Mouse (Mus musculus) cerebellum, postnatal 25 days (tissue): ENCODE measurements around the gene Rnf149.

ENCODE experiments used
- DNase-seq, 2 experiments: peaks; one replicate each; pipeline ENCODE4 v3.0.0; 2021; ENCODE audit warnings: mixed read lengths in 2 of 2

Gene Rnf149

DNA sequence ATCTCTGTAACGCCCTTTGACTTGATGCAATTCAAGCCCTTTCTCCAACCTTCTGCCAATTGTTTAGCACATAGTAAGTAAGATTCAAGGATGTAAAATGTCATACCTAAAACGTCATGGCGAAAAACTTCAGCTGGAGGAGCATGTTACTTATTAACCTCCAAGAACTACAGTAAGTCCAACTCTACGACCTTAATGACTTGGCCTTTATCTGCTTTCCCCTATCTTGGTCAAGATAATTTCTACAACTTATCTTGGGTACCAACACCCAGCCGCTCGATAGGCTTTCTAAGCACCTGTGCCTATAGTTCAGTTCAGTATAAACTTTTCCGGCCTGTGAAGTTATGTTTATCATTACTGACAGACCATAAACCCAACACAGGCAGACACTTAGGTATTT is 3.3 kb downstream of the Rnf149 start:
- no peak for DNase-seq

- no peak for DNase-seq
Measured at GRCm38 (mm10) chr1:39571653-39572052, 5.6 kb downstream of the Rnf149 start.

DNA sequence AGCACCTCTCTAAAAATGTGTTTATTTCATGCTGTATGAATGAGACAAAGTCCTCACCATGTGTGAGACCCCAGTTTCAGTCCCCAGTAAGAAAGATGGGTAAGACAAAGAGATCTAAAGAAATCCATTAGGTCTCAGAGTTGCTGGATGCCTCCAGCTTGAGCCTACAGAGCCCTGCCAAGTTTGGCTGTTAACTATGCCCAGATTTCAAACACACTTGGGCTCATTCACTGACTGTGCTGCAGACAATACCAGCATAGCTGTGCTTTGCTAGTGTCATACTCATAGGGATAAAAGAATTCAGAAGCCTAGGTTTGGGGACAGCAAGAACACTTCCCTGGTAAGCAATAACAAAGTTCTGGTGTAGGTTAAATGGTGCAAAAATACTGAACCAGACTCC is 9.1 kb downstream of the Rnf149 start:
- DNase-seq = no peak

DNA sequence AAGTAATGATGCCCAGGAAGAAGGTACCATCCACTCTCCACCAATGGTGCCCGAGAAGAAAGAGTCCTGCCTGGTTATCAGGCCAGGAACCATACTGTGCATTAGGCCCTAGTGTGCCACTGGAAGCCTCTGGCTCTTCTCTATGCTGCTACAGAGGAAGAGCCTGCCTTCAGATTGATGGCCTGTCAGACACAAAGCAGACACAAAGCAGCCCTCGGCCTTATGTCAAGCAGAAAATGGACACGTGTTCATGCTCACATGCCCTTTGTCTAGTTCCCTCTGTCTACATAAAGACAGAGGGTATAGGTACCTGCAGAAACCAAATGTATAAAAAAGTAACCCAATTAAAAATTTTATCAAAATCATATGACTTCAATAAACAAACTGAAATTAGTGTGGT is 12.6 kb downstream of the Rnf149 start:
- DNase-seq = no peak

GRCm38 (mm10) chr1:39563161-39563560 is 14.0 kb downstream of the Rnf149 start:
- DNase-seq = no peak

GRCm38 (mm10) chr1:39561920-39562319 is 15.3 kb downstream of the Rnf149 start:
- DNase-seq = no peak

DNA sequence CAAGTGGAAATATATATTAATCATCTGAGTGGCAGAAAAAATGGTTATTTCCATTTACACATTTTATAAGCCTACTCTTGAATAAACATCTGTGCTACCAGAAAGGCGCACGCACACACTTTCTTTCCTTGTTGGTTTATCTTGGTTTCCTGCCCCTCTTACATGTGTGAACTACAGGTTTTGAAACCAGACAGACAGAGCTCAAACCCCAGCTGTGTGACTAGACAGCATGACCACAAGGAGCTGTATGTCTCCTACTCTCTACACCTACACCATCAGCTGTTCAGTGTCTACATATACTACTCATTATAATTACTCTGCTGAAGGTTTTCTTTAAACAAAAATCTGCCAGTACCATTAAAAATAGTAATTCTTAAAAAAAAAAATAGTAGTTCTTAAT is 18.2 kb downstream of the Rnf149 start:
- DNase-seq = no peak

DNA sequence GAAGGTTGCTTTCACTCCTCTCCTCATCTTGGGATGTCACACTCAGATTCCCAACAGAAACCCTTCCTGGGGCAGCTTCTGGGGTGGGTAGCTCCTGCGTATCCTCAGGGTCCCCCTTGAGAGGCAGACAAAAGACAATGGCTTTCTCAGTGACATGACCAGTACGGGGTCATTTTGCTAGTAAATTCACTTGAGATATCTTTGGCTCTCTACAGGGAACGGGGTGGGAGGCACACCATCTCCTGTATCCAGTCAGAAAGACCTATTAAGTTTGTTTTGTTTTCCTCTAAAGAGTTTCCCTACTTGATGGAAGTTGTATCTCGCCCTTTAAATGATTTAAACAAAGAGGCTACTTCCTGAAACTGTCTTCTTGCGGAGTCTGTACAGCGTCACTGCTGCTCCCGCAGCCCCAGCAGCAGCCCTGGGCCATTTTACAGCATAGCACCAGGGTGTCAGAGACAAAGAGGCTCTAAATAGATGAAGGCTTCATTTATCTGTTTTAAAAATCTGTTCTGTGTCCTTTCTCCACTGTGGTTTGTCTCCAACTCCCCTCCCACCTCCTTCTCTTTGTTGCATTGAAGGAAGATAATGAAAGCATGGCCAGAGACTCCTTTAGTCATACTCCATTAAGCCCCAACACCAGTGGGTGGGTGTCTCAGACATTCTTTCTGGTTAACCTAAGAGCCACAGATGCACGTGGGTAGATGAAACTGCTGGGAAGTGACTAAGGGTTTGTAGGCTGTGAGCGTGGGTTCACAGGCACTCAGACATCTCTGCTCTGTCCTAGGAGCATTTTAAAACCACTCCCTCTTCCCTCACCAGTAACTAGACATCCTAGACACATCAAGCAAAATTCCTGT is 21.4 kb downstream of the Rnf149 start:
- DNase-seq = no peak

DNA sequence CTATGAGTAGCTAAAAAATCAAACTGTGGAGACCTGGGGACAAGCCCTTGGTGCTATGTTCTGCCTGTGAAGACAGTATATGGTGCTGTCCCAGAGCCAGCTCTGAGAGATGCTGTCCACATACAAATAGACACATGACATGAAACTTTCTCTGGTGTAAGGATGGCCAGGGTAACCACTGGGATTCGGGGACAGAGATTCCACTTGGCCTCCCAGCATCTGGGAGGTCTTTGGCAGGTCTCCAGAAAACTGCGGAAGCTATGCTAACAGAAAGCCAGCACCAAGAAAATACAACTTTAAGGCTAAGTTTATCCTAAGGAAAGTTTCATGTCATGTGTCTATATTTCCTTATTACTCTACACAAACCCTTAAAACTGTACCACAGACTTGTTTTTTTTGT is 27.4 kb downstream of the Rnf149 start:
- no peak for DNase-seq

DNA sequence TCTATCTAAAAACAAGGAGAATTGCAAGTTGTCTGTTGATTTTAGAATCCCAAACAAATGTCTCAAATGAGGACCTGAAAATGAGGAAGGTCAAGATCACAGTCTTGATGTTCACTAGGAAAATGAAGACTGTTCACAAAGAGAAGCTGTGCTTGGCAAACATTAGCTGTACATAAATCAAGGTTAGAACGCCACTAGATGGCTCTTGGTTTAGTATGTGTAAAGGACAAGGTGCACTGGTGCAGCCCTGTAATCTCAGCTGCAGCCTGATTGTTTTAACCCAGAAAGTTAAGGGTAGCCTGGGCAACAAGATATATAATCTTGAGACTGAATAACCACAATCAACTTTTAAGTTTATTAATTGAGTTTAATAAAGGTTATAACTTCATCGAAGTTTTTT is 30.0 kb downstream of the Rnf149 start:
- DNase-seq = no peak

DNA sequence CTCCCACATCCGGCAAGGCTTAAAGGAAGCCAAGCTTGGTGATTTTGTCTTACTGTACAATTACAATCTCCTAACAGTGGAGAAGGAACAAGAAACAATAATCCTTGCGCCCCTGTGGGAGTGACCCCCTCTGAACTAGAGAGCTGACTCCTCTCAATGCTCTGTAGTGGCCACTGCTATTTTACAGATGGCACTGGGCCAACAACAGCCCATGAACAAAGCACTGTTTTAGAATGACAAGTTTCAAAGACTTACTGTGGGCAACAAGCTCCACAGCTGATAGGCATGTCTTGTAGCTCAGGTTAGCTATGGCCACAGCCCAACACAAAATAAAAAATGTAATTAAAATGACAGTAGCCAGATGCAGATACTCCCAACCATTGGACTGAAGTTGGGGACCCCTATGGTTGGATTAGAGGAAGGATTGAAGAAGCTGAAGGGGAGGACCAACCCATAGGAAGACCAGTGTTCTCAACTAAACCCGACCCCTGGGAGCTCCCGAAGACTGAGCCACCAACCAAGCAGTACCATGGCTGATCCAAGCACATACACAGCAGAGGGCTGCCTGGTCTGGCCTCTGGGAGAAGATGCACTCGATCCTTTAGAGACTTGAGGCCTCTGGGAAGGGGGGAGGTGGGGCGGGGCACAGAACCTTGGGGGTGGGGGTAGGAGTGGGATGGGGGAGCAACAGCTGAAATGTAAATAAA is 30.9 kb downstream of the Rnf149 start:
- no peak for DNase-seq

DNA sequence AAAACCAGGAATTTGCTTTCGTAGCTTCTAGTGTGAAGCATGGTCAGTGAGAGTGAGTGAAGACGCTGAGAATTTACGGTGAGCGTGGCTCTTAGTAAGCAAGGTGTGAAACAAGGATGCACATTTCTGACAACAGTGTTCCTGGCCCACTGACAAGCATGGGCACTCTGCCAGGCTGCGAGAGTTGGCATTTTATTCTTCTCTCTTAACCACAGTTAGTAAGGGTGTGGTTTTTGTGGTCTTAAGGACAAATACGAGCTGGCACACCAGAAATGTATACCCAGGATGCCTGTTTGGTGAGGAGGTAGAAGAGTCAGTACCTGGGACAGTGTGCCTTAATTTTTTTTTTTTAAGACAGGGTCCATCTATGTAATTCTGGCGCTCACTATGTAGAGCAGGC is 31.6 kb downstream of the Rnf149 start:
- DNase-seq = peak; percentile 55 to 69

DNA sequence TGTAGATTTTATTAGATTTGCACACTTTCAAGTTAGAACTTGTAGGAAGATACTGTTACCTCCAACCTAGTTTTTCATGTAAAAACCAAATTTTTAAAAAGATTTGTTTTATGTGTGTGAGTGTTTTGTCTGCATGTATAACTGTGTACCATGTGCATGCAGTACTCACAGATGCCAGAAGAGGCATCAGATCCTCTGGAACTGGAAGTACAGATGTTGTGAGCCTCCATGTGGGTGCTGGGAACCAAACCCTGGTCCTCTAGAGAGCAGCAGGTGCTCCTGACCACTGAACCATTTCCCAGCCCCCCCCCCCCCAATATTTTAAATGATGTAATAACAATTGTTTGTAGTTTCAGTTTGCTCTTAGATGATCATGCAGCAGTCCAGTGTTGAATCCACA is 36.6 kb downstream of the Rnf149 start:
- DNase-seq = no peak

GRCm38 (mm10) chr1:39537631-39538380 is 39.4 kb downstream of the Rnf149 start:
- DNase-seq = no peak

GRCm38 (mm10) chr1:39536701-39537100 is 40.5 kb downstream of the Rnf149 start:
- DNase-seq = no peak

DNA sequence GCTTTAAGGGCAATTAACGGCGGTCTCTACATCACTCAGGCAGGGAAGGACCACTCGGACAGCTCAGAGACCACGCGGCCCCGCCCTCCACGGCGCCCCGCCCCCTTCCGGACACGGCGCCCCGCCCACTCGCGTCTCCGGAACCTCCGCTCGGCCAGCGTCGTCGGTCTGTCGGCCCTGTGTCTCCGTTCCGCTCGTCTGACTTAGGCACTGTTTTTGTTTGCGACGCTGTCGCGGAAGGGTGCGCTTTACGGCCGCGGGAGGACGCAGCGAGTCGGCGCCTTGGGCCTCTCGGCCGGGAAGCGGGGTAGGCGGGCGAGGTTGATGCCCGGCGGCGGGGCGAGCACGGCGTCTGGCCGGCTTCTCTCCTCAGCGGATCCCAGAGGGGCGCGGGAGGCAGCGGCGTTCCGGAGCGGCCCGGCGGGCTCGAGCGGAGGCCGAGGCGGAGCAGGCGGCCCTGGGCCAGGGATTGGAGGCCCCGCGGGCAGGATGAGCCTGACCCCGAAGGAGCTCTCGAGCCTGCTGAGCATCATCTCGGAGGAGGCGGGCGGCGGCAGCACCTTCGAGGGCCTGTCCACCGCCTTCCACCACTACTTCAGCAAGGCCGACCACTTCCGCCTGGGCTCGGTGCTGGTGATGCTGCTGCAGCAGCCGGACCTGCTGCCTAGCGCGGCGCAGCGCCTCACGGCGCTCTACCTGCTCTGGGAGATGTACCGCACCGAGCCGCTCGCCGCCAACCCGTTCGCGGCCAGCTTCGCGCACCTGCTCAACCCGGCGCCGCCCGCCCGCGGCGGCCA is 41.5 kb downstream of the Rnf149 start:
- DNase-seq = peak; percentile 99 to 100

GRCm38 (mm10) chr1:39534831-39535230 is 42.4 kb downstream of the Rnf149 start, which contains the start of gene Cnot11:
TSS of gene Cnot11 (plus strand) at chr1:39534992.
- DNase-seq = peak in 1 of 2 experiments; percentile 23

DNA sequence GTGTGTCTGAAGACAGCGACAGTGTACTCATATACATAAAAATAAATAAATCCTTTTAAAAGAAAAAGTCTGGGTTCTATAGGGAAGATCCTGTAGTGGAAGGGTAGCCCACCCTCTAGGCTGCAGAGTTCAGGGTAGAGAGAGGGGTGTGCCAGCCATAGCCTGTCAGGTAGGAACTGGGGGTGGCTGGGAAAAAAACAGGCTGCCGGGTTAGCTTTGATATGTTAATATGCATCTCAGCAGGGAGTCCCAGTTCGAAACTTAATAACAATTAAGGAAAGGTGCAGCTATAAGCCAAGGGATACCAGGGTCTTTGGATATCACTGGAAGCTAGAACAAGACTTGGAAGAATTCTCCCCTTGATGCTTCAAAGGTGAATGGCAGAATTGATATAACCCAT is 43.3 kb downstream of the Rnf149 start:
- no peak for DNase-seq

- DNase-seq = no peak
Measured at GRCm38 (mm10) chr1:39531036-39531435, 46.2 kb downstream of the Rnf149 start.

DNA sequence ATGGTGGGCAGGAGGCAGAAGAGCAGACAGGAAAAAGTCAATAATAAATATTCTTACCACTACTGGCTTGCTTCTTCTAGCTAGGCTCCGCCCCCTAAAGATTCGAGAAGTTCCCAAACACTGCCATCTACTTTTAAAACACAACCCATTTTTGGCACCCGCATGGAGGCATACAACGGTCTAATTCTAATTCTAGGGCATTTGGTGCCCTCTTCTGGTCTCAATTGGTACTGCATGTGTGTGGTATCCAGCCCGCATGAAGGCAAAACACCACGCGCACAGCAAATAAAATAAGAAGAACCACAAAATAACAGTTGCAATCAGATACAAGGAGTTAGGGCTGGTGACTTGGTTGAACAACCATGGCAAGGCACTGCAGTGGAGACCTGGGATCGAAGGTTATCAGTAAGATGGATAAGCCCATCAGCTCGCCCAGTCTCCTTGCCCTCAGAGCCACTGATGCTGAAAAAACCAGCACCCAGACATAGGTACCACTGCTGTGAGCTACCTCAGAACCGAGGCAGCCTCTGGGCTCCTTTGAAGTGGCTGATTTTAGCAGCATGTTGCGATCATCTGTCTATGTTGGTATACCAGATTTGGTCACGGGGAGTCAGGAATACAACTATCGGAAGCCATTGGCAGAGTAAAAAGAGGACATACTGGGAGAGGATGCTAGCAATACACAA is 46.8 kb downstream of the Rnf149 start:
- DNase-seq = peak; percentile 77 to 90

DNA sequence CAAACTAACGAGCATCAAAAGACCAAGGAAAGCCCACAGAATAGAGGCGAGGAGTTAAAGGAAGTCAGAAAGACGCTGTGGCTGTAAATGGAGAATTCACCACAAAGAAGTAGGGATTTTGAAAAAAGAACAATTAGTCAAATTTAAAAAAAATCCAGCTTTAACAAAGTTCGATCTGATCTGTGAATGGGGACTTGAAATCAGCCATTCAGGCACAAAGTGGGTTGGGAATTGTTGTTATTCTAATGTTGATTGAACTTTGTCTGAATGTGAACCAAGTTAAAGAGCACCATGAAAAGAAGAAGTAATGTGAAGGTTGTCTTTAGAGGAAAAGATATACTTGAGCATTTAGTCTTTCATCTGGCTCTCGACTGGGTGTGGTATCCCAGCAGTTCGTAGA is 48.9 kb downstream of the Rnf149 start:
- no peak for DNase-seq

- DNase-seq = peak; percentile 71 to 86
Measured at GRCm38 (mm10) chr1:39527432-39527831, 49.8 kb downstream of the Rnf149 start.
